In genomic region chr9:20902174-20902491, GRCm38 (mm10) we compare ENCODE assay signal across 8 mouse cellular contexts. TPM values are rescaled to one million over a fixed set of nuclear protein-coding genes. Genes with fewer than 3 reads are reported as not detected.
DNase-seq lines count a peak whose midpoint lies in the region; ATAC-seq and TF ChIP-seq lines count a peak whose summit lies in the region.

No protein-coding gene starts in this region.

- no peaks in the 10 kb centered on the region for H3K27me3 ChIP-seq in intestine, embryonic 16.5 days (replicated peaks; ENCODE audit: control insufficient read depth, insufficient read depth, low read length)
- H3K27me3 ChIP-seq in intestine, embryonic 15.5 days (replicated peaks) = no peaks in the 10 kb centered on the region
- H3K27me3 ChIP-seq in MEL (ENCODE audit: control insufficient read depth in 1 of 2, insufficient read depth in 2 of 2, low read length in 2 of 2) = no peaks in the 10 kb centered on the region
- H3K27me3 ChIP-seq in liver, embryonic 16.5 days (ENCODE audit: control insufficient read depth, insufficient read depth, low read depth, low read length) = no peaks in the 10 kb centered on the region
- no peaks in the 10 kb centered on the region for H3K27me3 ChIP-seq in hindbrain, embryonic 13.5 days

- DNase-seq in embryo, embryonic 11 days = peak; percentile 12
- no peak for DNase-seq in embryo, embryonic 10 days (ENCODE audit: low spot score)
- peak; percentile 98 for DNase-seq in MEL (ENCODE audit: low read depth, low spot score)
- DNase-seq in spleen, postnatal 10 days (ENCODE audit: low spot score in 2 of 2) = no peak

- no peaks in the 10 kb centered on the region for H3K9me3 ChIP-seq in intestine, embryonic 16.5 days (ENCODE audit: control insufficient read depth, low read length)
- no peaks in the 10 kb centered on the region for H3K9me3 ChIP-seq in intestine, embryonic 15.5 days
- no peaks in the 10 kb centered on the region for H3K9me3 ChIP-seq in MEL (replicated peaks; ENCODE audit: insufficient read depth, low read length)
- no peaks in the 10 kb centered on the region for H3K9me3 ChIP-seq in liver, embryonic 16.5 days (replicated peaks; ENCODE audit: control insufficient read depth, low read length)
- no peaks in the 10 kb centered on the region for H3K9me3 ChIP-seq in hindbrain, embryonic 13.5 days

- no peak for TF ChIP-seq RAD21 in MEL (IDR thresholded peaks at IDR 0.05; ENCODE audit: low read depth, low read length)

- no peak for ATAC-seq in intestine, embryonic 16.5 days
- ATAC-seq in intestine, embryonic 15.5 days = no peak
- peak; percentile 46 for ATAC-seq in liver, embryonic 16.5 days (ENCODE audit: low read depth)
- no peak for ATAC-seq in hindbrain, embryonic 13.5 days (ENCODE audit: low FRiP score)

- H3K4me2 ChIP-seq in intestine, embryonic 16.5 days (ENCODE audit: low read depth, low read length) = no peak overlapping the region
- no peak overlapping the region for H3K4me2 ChIP-seq in intestine, embryonic 15.5 days (replicated peaks)
- peak overlapping the region; percentile 38 for H3K4me2 ChIP-seq in liver, embryonic 16.5 days (ENCODE audit: low read depth, low read length)
- no peak overlapping the region for H3K4me2 ChIP-seq in hindbrain, embryonic 13.5 days

- WGBS in intestine, embryonic 16.5 days = 20% methylated on average over 6 of the region's 6 CpGs
- 18% methylated on average over 6 of the region's 6 CpGs for WGBS in intestine, embryonic 15.5 days
- 11% methylated on average over 6 of the region's 6 CpGs for WGBS in liver, embryonic 16.5 days (ENCODE audit: insufficient replicate concordance)
- WGBS in hindbrain, embryonic 13.5 days = 45% methylated on average over 6 of the region's 6 CpGs

- TF ChIP-seq EP300 in MEL (IDR thresholded peaks at IDR 0.05; ENCODE audit: low read depth in 1 of 2, low read length in 2 of 2) = no peak

- peaks cover 8% of the 10 kb centered on the region; the same call in 1 of the 2 replicates for H3K36me3 ChIP-seq in intestine, embryonic 16.5 days (ENCODE audit: control insufficient read depth, insufficient read depth, low read length)
- peaks cover 20% of the 10 kb centered on the region for H3K36me3 ChIP-seq in intestine, embryonic 15.5 days
- H3K36me3 ChIP-seq in MEL (ENCODE audit: control insufficient read depth in 1 of 2, insufficient read depth in 2 of 2, low read length in 2 of 2) = peaks cover 13 to 32% of the 10 kb centered on the region in 2 experiments
- peaks cover 18% of the 10 kb centered on the region for H3K36me3 ChIP-seq in liver, embryonic 16.5 days (ENCODE audit: control insufficient read depth, insufficient read depth)
- H3K36me3 ChIP-seq in hindbrain, embryonic 13.5 days = peaks cover 31% of the 10 kb centered on the region

- no peak overlapping the region for H3K4me3 ChIP-seq in intestine, embryonic 16.5 days (ENCODE audit: low read length)
- no peak overlapping the region for H3K4me3 ChIP-seq in intestine, embryonic 15.5 days (replicated peaks)
- peak overlapping the region; percentile 30 to 32 for H3K4me3 ChIP-seq in MEL (ENCODE audit: control insufficient read depth in 1 of 2, insufficient read depth in 1 of 2, low read depth in 2 of 2, low read length in 2 of 2)
- no peak overlapping the region for H3K4me3 ChIP-seq in liver, embryonic 16.5 days (ENCODE audit: low read depth, low read length)
- no peak overlapping the region for H3K4me3 ChIP-seq in hindbrain, embryonic 13.5 days

- TF ChIP-seq POLR2A in MEL (IDR thresholded peaks at IDR 0.05; ENCODE audit: control insufficient read depth in 1 of 2, insufficient read depth in 1 of 2, low read depth in 1 of 2, low read length in 2 of 2, poor library complexity in 1 of 2) = peak in 1 of 2 experiments; percentile 88; a peak in 2 of 4 replicates

- H3K4me1 ChIP-seq in intestine, embryonic 16.5 days (ENCODE audit: control insufficient read depth, insufficient read depth, low read length) = peaks cover 9% of the 10 kb centered on the region
- peaks cover 9% of the 10 kb centered on the region for H3K4me1 ChIP-seq in intestine, embryonic 15.5 days (replicated peaks)
- peaks cover 6 to 21% of the 10 kb centered on the region in 2 experiments for H3K4me1 ChIP-seq in MEL (ENCODE audit: control insufficient read depth in 1 of 2, insufficient read depth in 2 of 2, low read length in 2 of 2)
- H3K4me1 ChIP-seq in liver, embryonic 16.5 days (ENCODE audit: control insufficient read depth, low read depth, low read length) = peaks cover 22% of the 10 kb centered on the region
- H3K4me1 ChIP-seq in hindbrain, embryonic 13.5 days (replicated peaks) = peaks cover 14% of the 10 kb centered on the region

- peaks cover 13% of the 10 kb centered on the region for H3K79me2 ChIP-seq in MEL (ENCODE audit: control insufficient read depth, insufficient read depth, low read length, poor library complexity)

- H3K9ac ChIP-seq in intestine, embryonic 16.5 days (ENCODE audit: low read depth, low read length) = 0 out of 2 replicates have a peak overlapping the region, but pooled peaks have one; percentile 31
- H3K9ac ChIP-seq in intestine, embryonic 15.5 days = no peak overlapping the region
- peak overlapping the region; percentile 54 for H3K9ac ChIP-seq in MEL (ENCODE audit: control insufficient read depth, low read depth, low read length, poor library complexity, severe bottlenecking)
- H3K9ac ChIP-seq in liver, embryonic 16.5 days (ENCODE audit: low read depth, low read length) = peak overlapping the region; percentile 49; the same call in 1 of the 2 replicates
- H3K9ac ChIP-seq in hindbrain, embryonic 13.5 days = no peak overlapping the region

- TF ChIP-seq CTCF in MEL (IDR thresholded peaks at IDR 0.05 in 2 of 3, conservative IDR thresholded peaks at IDR 0.05 in 1 of 3; ENCODE audit: control insufficient read depth in 1 of 3, insufficient read depth in 1 of 3, low read depth in 2 of 3, low read length in 3 of 3, poor library complexity in 1 of 3, severe bottlenecking in 1 of 3) = no peak

- no peak overlapping the region for H3K27ac ChIP-seq in intestine, embryonic 16.5 days (ENCODE audit: low read length)
- H3K27ac ChIP-seq in intestine, embryonic 15.5 days = no peak overlapping the region
- H3K27ac ChIP-seq in MEL (ENCODE audit: control insufficient read depth, low read depth, low read length) = peak overlapping the region; percentile 72
- H3K27ac ChIP-seq in liver, embryonic 16.5 days (ENCODE audit: low read length) = peak overlapping the region; percentile 19; the same call in 1 of the 2 replicates
- no peak overlapping the region for H3K27ac ChIP-seq in hindbrain, embryonic 13.5 days

TF ChIP-seq in MEL, 35 proteins besides CTCF, POLR2A, EP300 and RAD21 (continues in another document):
- peak; percentile 92 for TF ChIP-seq TBP (IDR thresholded peaks at IDR 0.05; ENCODE audit: low read depth, low read length)

RNA-seq across cellular contexts. Expression of gene Eif3g, which starts 3.7 kb away (rescaled TPM):
- polyA plus RNA-seq in intestine, embryonic 16.5 days (2015; fragmentation: Nextera tagmentation; extraction: Ambion mirVana) = 261 and 297 TPM in 2 replicates
- 292 and 319 TPM in 2 replicates for polyA plus RNA-seq in intestine, embryonic 15.5 days (2015; fragmentation: Nextera tagmentation; extraction: Ambion mirVana)
- total RNA-seq in MEL (2012; rRNA removed) = 1,228 and 1,516 TPM in 2 replicates
- 1,000 to 10,000 TPM in 1 of 2 experiments, not detected in 1; 1,873 TPM for polyA plus RNA-seq in MEL (2012; ENCODE audit: insufficient read depth in 1 of 2, insufficient read length in 2 of 2, low read depth in 1 of 2, low replicate concordance in 2 of 2, missing spikeins in 1 of 2)
- polyA plus RNA-seq in liver, embryonic 16.5 days (2015; fragmentation: Nextera tagmentation; extraction: Ambion mirVana) = 149 and 161 TPM in 2 replicates
- polyA plus RNA-seq in hindbrain, embryonic 13.5 days (2015; fragmentation: Nextera tagmentation; extraction: Ambion mirVana) = 252 and 265 TPM in 2 replicates

RNA-seq across cellular contexts. Expression of gene Ppan, which starts 14.2 kb away (rescaled TPM):
- polyA plus RNA-seq in intestine, embryonic 16.5 days (2015; fragmentation: Nextera tagmentation; extraction: Ambion mirVana) = 79.5 and 97.6 TPM in 2 replicates
- polyA plus RNA-seq in intestine, embryonic 15.5 days (2015; fragmentation: Nextera tagmentation; extraction: Ambion mirVana) = 91.6 and 95.5 TPM in 2 replicates
- total RNA-seq in MEL (2012; rRNA removed) = 612 and 763 TPM in 2 replicates
- polyA plus RNA-seq in MEL (2012; ENCODE audit: insufficient read depth in 1 of 2, insufficient read length in 2 of 2, low read depth in 1 of 2, low replicate concordance in 2 of 2, missing spikeins in 1 of 2) = 100 to 1,000 TPM; 251 to 953 TPM
- polyA plus RNA-seq in liver, embryonic 16.5 days (2015; fragmentation: Nextera tagmentation; extraction: Ambion mirVana) = 42.9 and 46.2 TPM in 2 replicates
- polyA plus RNA-seq in hindbrain, embryonic 13.5 days (2015; fragmentation: Nextera tagmentation; extraction: Ambion mirVana) = 46.9 and 50.3 TPM in 2 replicates

RNA-seq across cellular contexts. Expression of gene Angptl6, which starts 22.6 kb away (rescaled TPM):
- polyA plus RNA-seq in intestine, embryonic 16.5 days (2015; fragmentation: Nextera tagmentation; extraction: Ambion mirVana) = 10.7 and 11.2 TPM in 2 replicates
- 8.3 and 10.7 TPM in 2 replicates for polyA plus RNA-seq in intestine, embryonic 15.5 days (2015; fragmentation: Nextera tagmentation; extraction: Ambion mirVana)
- total RNA-seq in MEL (2012; rRNA removed) = 10.9 and 18.1 TPM in 2 replicates
- 10 to 100 TPM in 1 of 2 experiments, not detected in 1; 22.6 TPM for polyA plus RNA-seq in MEL (2012; ENCODE audit: insufficient read depth in 1 of 2, insufficient read length in 2 of 2, low read depth in 1 of 2, low replicate concordance in 2 of 2, missing spikeins in 1 of 2)
- 8.8 and 10.0 TPM in 2 replicates for polyA plus RNA-seq in liver, embryonic 16.5 days (2015; fragmentation: Nextera tagmentation; extraction: Ambion mirVana)
- polyA plus RNA-seq in hindbrain, embryonic 13.5 days (2015; fragmentation: Nextera tagmentation; extraction: Ambion mirVana) = 9.8 and 10.1 TPM in 2 replicates

RNA-seq across cellular contexts. Expression of gene A230050P20Rik, which starts 33.7 kb away (rescaled TPM):
- 16.2 and 18.3 TPM in 2 replicates for polyA plus RNA-seq in intestine, embryonic 16.5 days (2015; fragmentation: Nextera tagmentation; extraction: Ambion mirVana)
- 15.0 and 19.8 TPM in 2 replicates for polyA plus RNA-seq in intestine, embryonic 15.5 days (2015; fragmentation: Nextera tagmentation; extraction: Ambion mirVana)
- total RNA-seq in MEL (2012; rRNA removed) = 53.9 and 63.7 TPM in 2 replicates
- polyA plus RNA-seq in MEL (2012; ENCODE audit: insufficient read depth in 1 of 2, insufficient read length in 2 of 2, low read depth in 1 of 2, low replicate concordance in 2 of 2, missing spikeins in 1 of 2) = 100 to 1,000 TPM; 190 to 199 TPM
- 4.4 and 6.7 TPM in 2 replicates for polyA plus RNA-seq in liver, embryonic 16.5 days (2015; fragmentation: Nextera tagmentation; extraction: Ambion mirVana)
- 1.9 and 2.3 TPM in 2 replicates for polyA plus RNA-seq in hindbrain, embryonic 13.5 days (2015; fragmentation: Nextera tagmentation; extraction: Ambion mirVana)

RNA-seq across cellular contexts. Expression of gene Dnmt1, which starts 57.6 kb away (rescaled TPM):
- polyA plus RNA-seq in intestine, embryonic 16.5 days (2015; fragmentation: Nextera tagmentation; extraction: Ambion mirVana) = 56.3 and 56.9 TPM in 2 replicates
- polyA plus RNA-seq in intestine, embryonic 15.5 days (2015; fragmentation: Nextera tagmentation; extraction: Ambion mirVana) = 72.5 and 73.4 TPM in 2 replicates
- total RNA-seq in MEL (2012; rRNA removed) = 412 and 448 TPM in 2 replicates
- 1,000 to 10,000 TPM in 1 of 2 experiments, 100 to 1,000 TPM in 1; 681 to 1,953 TPM for polyA plus RNA-seq in MEL (2012; ENCODE audit: insufficient read depth in 1 of 2, insufficient read length in 2 of 2, low read depth in 1 of 2, low replicate concordance in 2 of 2, missing spikeins in 1 of 2)
- polyA plus RNA-seq in liver, embryonic 16.5 days (2015; fragmentation: Nextera tagmentation; extraction: Ambion mirVana) = 53.4 and 55.7 TPM in 2 replicates
- polyA plus RNA-seq in hindbrain, embryonic 13.5 days (2015; fragmentation: Nextera tagmentation; extraction: Ambion mirVana) = 65.1 and 65.8 TPM in 2 replicates

Comparison
In these comparisons a context has a peak if more than half of its experiments do, and no peak if none do; other contexts are left out.
1. DNase-seq: peak in embryo, embryonic 11 days (single experiment) and MEL (single experiment); none in embryo, embryonic 10 days (single experiment) and spleen, postnatal 10 days (0 of 2).
2. H3K9ac ChIP-seq: peak in intestine, embryonic 16.5 days (single experiment), MEL (single experiment) and liver, embryonic 16.5 days (single experiment); none in intestine, embryonic 15.5 days (single experiment) and hindbrain, embryonic 13.5 days (single experiment).
3. H3K27ac ChIP-seq: peak in MEL (single experiment) and liver, embryonic 16.5 days (single experiment); none in intestine, embryonic 16.5 days (single experiment), intestine, embryonic 15.5 days (single experiment) and hindbrain, embryonic 13.5 days (single experiment).
4. H3K4me3 ChIP-seq: peak in MEL (2 of 2); none in intestine, embryonic 16.5 days (single experiment), intestine, embryonic 15.5 days (single experiment), liver, embryonic 16.5 days (single experiment) and hindbrain, embryonic 13.5 days (single experiment).